Mouse (Mus musculus): ENCODE results near the gene Gm6309. TPM values are rescaled to one million over a fixed set of nuclear protein-coding genes. Genes with fewer than 3 reads are reported as not detected.
"Not testable (repeated sequence)": the region's sequence is repeated elsewhere in the genome, so short reads cannot be mapped to it uniquely, and the experiment has no call there.

Gene Gm6309
- polyA plus RNA-seq, 1 experiment from 2014 or later, result not detected

- Histone ChIP-seq H3K27ac (ENCODE audit: low read length) (no peak overlapping the region), H3K9ac (ENCODE audit: low read length) (no peak overlapping the region), H3K4me2 (ENCODE audit: low read depth, low read length) (no peak overlapping the region), H3K4me1 (ENCODE audit: control insufficient read depth, insufficient read depth, low read length) (no peaks in the 10 kb centered on the region), H3K4me3 (replicated peaks; ENCODE audit: low read length) (no peak overlapping the region), H3K27me3 (ENCODE audit: control insufficient read depth, insufficient read depth, low read length) (no peaks in the 10 kb centered on the region), H3K36me3 (ENCODE audit: control insufficient read depth, insufficient read depth, low read length) (no peaks in the 10 kb centered on the region), H3K9me3 (replicated peaks; ENCODE audit: control insufficient read depth, low read length) (no peaks in the 10 kb centered on the region)
- ATAC-seq (ENCODE audit: insufficient read depth, low FRiP score), result no peak
- 87% methylated on average over 7 of the region's 7 CpGs for WGBS
Observed at GRCm38 (mm10) chr5:146188712-146189111, 18.2 kb upstream of the Gm6309 start.

GRCm38 (mm10) chr5:146188144-146188543 is 17.6 kb upstream of the Gm6309 start:
- H3K9me3 ChIP-seq (replicated peaks; ENCODE audit: control insufficient read depth, low read length), result no peaks in the 10 kb centered on the region
- WGBS, result 84% methylated on average over 1 of the region's 1 CpGs

GRCm38 (mm10) chr5:146187441-146187840 is 16.9 kb upstream of the Gm6309 start:
- H3K27ac ChIP-seq (ENCODE audit: low read length); H3K36me3 ChIP-seq (ENCODE audit: control insufficient read depth, insufficient read depth, low read length); ATAC-seq (ENCODE audit: insufficient read depth, low FRiP score); H3K4me1 ChIP-seq (ENCODE audit: control insufficient read depth, insufficient read depth, low read length); H3K4me2 ChIP-seq (ENCODE audit: low read depth, low read length); H3K9ac ChIP-seq (ENCODE audit: low read length); H3K9me3 ChIP-seq (replicated peaks; ENCODE audit: control insufficient read depth, low read length); H3K27me3 ChIP-seq (ENCODE audit: control insufficient read depth, insufficient read depth, low read length); H3K4me3 ChIP-seq (replicated peaks; ENCODE audit: low read length): not testable (repeated sequence)
- WGBS, result 22% methylated on average over 5 of the region's 5 CpGs

More at GRCm38 (mm10) chr5:146188144-146188543, 17.6 kb upstream of the Gm6309 start:
- ATAC-seq (ENCODE audit: insufficient read depth, low FRiP score), result no peak
- Histone ChIP-seq H3K4me2 (ENCODE audit: low read depth, low read length) (no peak overlapping the region), H3K27me3 (ENCODE audit: control insufficient read depth, insufficient read depth, low read length) (no peaks in the 10 kb centered on the region), H3K4me1 (ENCODE audit: control insufficient read depth, insufficient read depth, low read length) (no peaks in the 10 kb centered on the region), H3K36me3 (ENCODE audit: control insufficient read depth, insufficient read depth, low read length) (no peaks in the 10 kb centered on the region), H3K4me3 (replicated peaks; ENCODE audit: low read length) (no peak overlapping the region), H3K27ac (ENCODE audit: low read length) (no peak overlapping the region), H3K9ac (ENCODE audit: low read length) (no peak overlapping the region)

- H3K9me3 ChIP-seq (replicated peaks; ENCODE audit: control insufficient read depth, low read length); ATAC-seq (ENCODE audit: insufficient read depth, low FRiP score): not testable (repeated sequence)
- WGBS, result 74% methylated on average over 4 of the region's 4 CpGs
Observed at GRCm38 (mm10) chr5:146185204-146185603, 14.7 kb upstream of the Gm6309 start, which contains the start of gene 1700001J03Rik. Gene 1700001J03Rik, minus strand, starts transcription at chr5:146185304.

GRCm38 (mm10) chr5:146172744-146173143 is 2.2 kb upstream of the Gm6309 start:
- H3K9ac ChIP-seq (ENCODE audit: low read length); H3K27me3 ChIP-seq (ENCODE audit: control insufficient read depth, insufficient read depth, low read length); ATAC-seq (ENCODE audit: insufficient read depth, low FRiP score); H3K4me1 ChIP-seq (ENCODE audit: control insufficient read depth, insufficient read depth, low read length); H3K4me3 ChIP-seq (replicated peaks; ENCODE audit: low read length); H3K4me2 ChIP-seq (ENCODE audit: low read depth, low read length); H3K27ac ChIP-seq (ENCODE audit: low read length); H3K36me3 ChIP-seq (ENCODE audit: control insufficient read depth, insufficient read depth, low read length); H3K9me3 ChIP-seq (replicated peaks; ENCODE audit: control insufficient read depth, low read length): not testable (repeated sequence)
- 50% methylated on average over 4 of the region's 4 CpGs for WGBS

More at GRCm38 (mm10) chr5:146185204-146185603, 14.7 kb upstream of the Gm6309 start, which contains the start of gene 1700001J03Rik:
- not testable (repeated sequence) for H3K4me1 ChIP-seq (ENCODE audit: control insufficient read depth, insufficient read depth, low read length); H3K4me2 ChIP-seq (ENCODE audit: low read depth, low read length); H3K4me3 ChIP-seq (replicated peaks; ENCODE audit: low read length); H3K27ac ChIP-seq (ENCODE audit: low read length); H3K36me3 ChIP-seq (ENCODE audit: control insufficient read depth, insufficient read depth, low read length); H3K27me3 ChIP-seq (ENCODE audit: control insufficient read depth, insufficient read depth, low read length); H3K9ac ChIP-seq (ENCODE audit: low read length)

GRCm38 (mm10) chr5:146160439-146160838 is 10.1 kb downstream of the Gm6309 start, which contains the start of gene Gm5565:
Gene Gm5565, minus strand, starts transcription at chr5:146160539.
- H3K27ac ChIP-seq (ENCODE audit: low read length); ATAC-seq (ENCODE audit: insufficient read depth, low FRiP score); H3K4me3 ChIP-seq (replicated peaks; ENCODE audit: low read length); H3K4me2 ChIP-seq (ENCODE audit: low read depth, low read length); H3K27me3 ChIP-seq (ENCODE audit: control insufficient read depth, insufficient read depth, low read length); H3K4me1 ChIP-seq (ENCODE audit: control insufficient read depth, insufficient read depth, low read length); H3K36me3 ChIP-seq (ENCODE audit: control insufficient read depth, insufficient read depth, low read length); H3K9me3 ChIP-seq (replicated peaks; ENCODE audit: control insufficient read depth, low read length); H3K9ac ChIP-seq (ENCODE audit: low read length): not testable (repeated sequence)
- WGBS, result 93% methylated on average over 3 of the region's 3 CpGs

- H3K9me3 ChIP-seq (replicated peaks; ENCODE audit: control insufficient read depth, low read length); H3K36me3 ChIP-seq (ENCODE audit: control insufficient read depth, insufficient read depth, low read length); H3K9ac ChIP-seq (ENCODE audit: low read length); H3K4me1 ChIP-seq (ENCODE audit: control insufficient read depth, insufficient read depth, low read length); H3K27ac ChIP-seq (ENCODE audit: low read length); ATAC-seq (ENCODE audit: insufficient read depth, low FRiP score); H3K4me3 ChIP-seq (replicated peaks; ENCODE audit: low read length); H3K4me2 ChIP-seq (ENCODE audit: low read depth, low read length); H3K27me3 ChIP-seq (ENCODE audit: control insufficient read depth, insufficient read depth, low read length): not testable (repeated sequence)
- WGBS, result 87% methylated on average over 4 of the region's 4 CpGs
Observed at GRCm38 (mm10) chr5:146158326-146158725, 12.2 kb downstream of the Gm6309 start.

- 75% methylated on average over 3 of the region's 3 CpGs for WGBS
- H3K9me3 ChIP-seq (replicated peaks; ENCODE audit: control insufficient read depth, low read length), result no peaks in the 10 kb centered on the region
- no peaks in the 10 kb centered on the region for H3K4me1 ChIP-seq (ENCODE audit: control insufficient read depth, insufficient read depth, low read length)
- no peaks in the 10 kb centered on the region for H3K36me3 ChIP-seq (ENCODE audit: control insufficient read depth, insufficient read depth, low read length)
- H3K4me2 ChIP-seq (ENCODE audit: low read depth, low read length), result no peak overlapping the region
- no peak overlapping the region for H3K4me3 ChIP-seq (replicated peaks; ENCODE audit: low read length)
- ATAC-seq (ENCODE audit: insufficient read depth, low FRiP score), result no peak
- no peak overlapping the region for H3K9ac ChIP-seq (ENCODE audit: low read length)
- H3K27me3 ChIP-seq (ENCODE audit: control insufficient read depth, insufficient read depth, low read length), result no peaks in the 10 kb centered on the region
- H3K27ac ChIP-seq (ENCODE audit: low read length), result no peak overlapping the region
Observed at GRCm38 (mm10) chr5:146150454-146150853, 20.1 kb downstream of the Gm6309 start.

GRCm38 (mm10) chr5:146147903-146148302 is 22.6 kb downstream of the Gm6309 start:
- no peak overlapping the region for H3K4me3 ChIP-seq (replicated peaks; ENCODE audit: low read length)

More at GRCm38 (mm10) chr5:146147903-146148302, 22.6 kb downstream of the Gm6309 start:
- Histone ChIP-seq H3K4me2 (ENCODE audit: low read depth, low read length) (no peak overlapping the region), H3K4me1 (ENCODE audit: control insufficient read depth, insufficient read depth, low read length) (no peaks in the 10 kb centered on the region), H3K9me3 (replicated peaks; ENCODE audit: control insufficient read depth, low read length) (no peaks in the 10 kb centered on the region), H3K9ac (ENCODE audit: low read length) (no peak overlapping the region), H3K27ac (ENCODE audit: low read length) (no peak overlapping the region), H3K27me3 (ENCODE audit: control insufficient read depth, insufficient read depth, low read length) (no peaks in the 10 kb centered on the region), H3K36me3 (ENCODE audit: control insufficient read depth, insufficient read depth, low read length) (no peaks in the 10 kb centered on the region)
- no peak for ATAC-seq (ENCODE audit: insufficient read depth, low FRiP score)
- WGBS, result 38% methylated on average over 2 of the region's 2 CpGs
